Mouse (Mus musculus): ENCODE measurements at regions not wholly inside any gene's neighbourhood (a gene's known extent, or its start where the extent isn't known, plus 50 kb on each side); places are given as distances from the start of the nearest gene placed in this dataset.

- WGBS = 78% methylated on average over 7 of the region's 7 CpGs
- no peak for DNase-seq (ENCODE audit: low read depth, low spot score)
Measured at GRCm38 (mm10) chrX:166727823-166728621, 142.5 kb upstream of the Egfl6 start.

GRCm38 (mm10) chrX:166725761-166726503, 140.4 kb upstream of the Egfl6 start:
- DNase-seq (ENCODE audit: low read depth, low spot score) = no peak
- WGBS = 87% methylated on average over 6 of the region's 6 CpGs

DNA sequence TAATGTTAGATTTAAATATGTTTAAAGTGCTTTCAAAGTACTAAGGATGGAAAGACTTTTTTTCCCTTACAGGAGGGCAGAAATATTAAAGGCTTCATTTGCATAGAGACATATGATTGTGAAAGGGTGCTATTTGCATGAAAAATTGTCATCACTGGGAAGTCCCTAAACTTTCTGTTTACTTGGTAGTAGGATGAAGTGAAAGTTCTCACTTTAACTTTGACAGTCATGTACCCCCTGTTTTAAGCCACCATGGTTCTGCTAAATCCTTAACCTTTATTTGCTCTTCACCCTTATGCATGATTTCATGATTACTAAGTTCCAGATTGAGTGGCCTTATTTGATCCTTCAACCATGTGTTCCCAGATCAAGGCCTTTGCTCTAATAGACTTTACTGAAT, 132.6 kb upstream of the Egfl6 start:
- DNase-seq (ENCODE audit: low read depth, low spot score) = no peak

DNA sequence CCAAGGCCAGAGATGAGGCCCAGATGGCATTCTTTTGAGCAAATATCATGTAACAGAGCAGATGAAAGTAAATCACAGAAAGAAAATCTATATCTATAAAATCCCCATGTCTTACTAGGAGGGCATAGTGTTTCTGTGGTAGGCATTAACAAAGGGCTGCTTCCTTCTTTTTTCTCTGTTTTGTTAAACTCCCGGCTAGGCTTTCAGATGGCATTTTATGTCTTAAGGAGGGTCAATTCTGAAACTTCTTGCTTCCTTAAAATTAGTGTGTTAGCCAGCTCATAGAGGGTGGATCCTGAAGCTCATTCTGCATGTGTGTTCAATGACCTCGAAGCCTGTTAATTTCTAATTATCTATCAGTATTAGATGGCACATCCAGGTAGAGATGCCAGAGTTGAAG, 123.8 kb upstream of the Egfl6 start:
- no peak for DNase-seq (ENCODE audit: low read depth, low spot score)
- 76% methylated on average over 2 of the region's 2 CpGs for WGBS

DNA sequence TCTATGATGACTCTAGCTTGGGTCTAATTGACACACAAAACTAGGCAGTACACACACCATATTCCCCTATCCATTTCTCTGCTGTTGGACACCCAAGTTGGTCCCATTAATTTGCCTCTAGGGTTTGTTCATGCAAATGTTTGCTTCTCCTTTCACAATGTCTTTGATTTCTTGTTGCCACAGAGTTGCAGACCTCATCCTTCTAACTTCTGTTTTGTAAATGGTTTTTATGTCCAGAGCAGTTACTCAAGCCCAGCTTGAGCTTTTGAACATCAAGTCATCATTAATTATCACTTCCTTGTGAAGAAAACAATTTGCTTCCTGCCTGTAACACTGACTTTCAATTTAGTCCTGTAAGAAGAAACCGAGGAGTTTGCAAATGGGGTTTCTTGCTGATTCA, 122.6 kb upstream of the Egfl6 start:
- 82% methylated on average over 1 of the region's 1 CpGs for WGBS

GRCm38 (mm10) chrX:166707029-166707428, 121.5 kb upstream of the Egfl6 start:
- 32% methylated on average over 1 of the region's 1 CpGs for WGBS
- no peak for DNase-seq (ENCODE audit: low read depth, low spot score)

More for the DNA sequence above, 122.6 kb upstream of the Egfl6 start:
- no peak for DNase-seq (ENCODE audit: low read depth, low spot score)

- 87% methylated on average over 2 of the region's 2 CpGs for WGBS
Measured at GRCm38 (mm10) chrX:166704311-166704710, 118.8 kb upstream of the Egfl6 start.

DNA sequence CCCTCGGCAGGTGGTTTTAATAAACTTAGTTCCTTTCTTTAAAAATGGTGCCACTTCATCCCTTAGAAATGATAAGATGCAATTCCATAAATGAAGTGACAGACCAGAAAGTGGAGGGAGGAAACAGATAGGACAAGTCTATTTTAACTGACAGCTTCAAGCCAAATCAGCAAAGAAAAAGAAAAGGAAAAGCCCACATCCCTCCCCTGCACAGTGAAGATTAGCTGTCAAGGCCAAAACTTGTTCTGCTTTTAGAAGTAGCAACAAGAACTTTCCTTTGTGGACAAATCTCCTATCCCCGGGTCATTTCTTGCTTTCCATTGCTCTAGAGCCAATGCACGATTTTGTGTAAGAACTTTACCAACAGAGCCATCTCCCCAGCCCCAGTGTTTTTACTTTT, 108.7 kb upstream of the Egfl6 start:
- no peak for DNase-seq (ENCODE audit: low read depth, low spot score)
- WGBS = 74% methylated on average over 3 of the region's 3 CpGs

More at GRCm38 (mm10) chrX:166704311-166704710, 118.8 kb upstream of the Egfl6 start:
- no peak for DNase-seq (ENCODE audit: low read depth, low spot score)

DNA sequence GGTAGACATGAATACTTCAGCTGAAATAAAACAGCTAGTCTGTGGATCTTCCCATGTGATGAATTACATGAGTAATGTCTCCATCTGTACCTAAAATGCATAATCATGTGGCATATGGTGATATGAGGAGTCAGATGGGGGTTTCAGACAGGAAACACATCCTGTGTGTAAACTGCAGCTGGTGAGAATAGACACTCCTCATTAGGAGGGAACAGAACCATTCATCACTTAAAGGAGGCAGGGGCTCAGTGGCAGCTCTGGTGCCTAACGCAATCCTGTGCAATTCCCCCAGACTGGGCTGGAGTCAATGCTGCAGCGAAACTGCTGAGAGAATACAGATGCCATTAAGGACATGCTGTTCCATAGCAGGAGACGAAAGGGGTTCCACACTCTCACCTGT, 103.3 kb upstream of the Egfl6 start:
- DNase-seq (ENCODE audit: low read depth, low spot score) = no peak
- WGBS = 90% methylated on average over 3 of the region's 3 CpGs

- 83% methylated on average over 3 of the region's 3 CpGs for WGBS
Measured at GRCm38 (mm10) chrX:166673404-166673803, 87.9 kb upstream of the Egfl6 start.

GRCm38 (mm10) chrX:166672617-166673016, 87.1 kb upstream of the Egfl6 start:
- no peak for DNase-seq (ENCODE audit: low read depth, low spot score)
- 92% methylated on average over 1 of the region's 1 CpGs for WGBS

More at GRCm38 (mm10) chrX:166673404-166673803, 87.9 kb upstream of the Egfl6 start:
- DNase-seq (ENCODE audit: low read depth, low spot score) = no peak

- WGBS = 95% methylated on average over 4 of the region's 4 CpGs
Measured at GRCm38 (mm10) chrX:166671853-166672252, 86.3 kb upstream of the Egfl6 start.

GRCm38 (mm10) chrX:166666304-166666703, 80.8 kb upstream of the Egfl6 start:
- whole genome bisulfite sequencing = 83% methylated on average over 2 of the region's 2 CpGs
- DNase-seq (ENCODE audit: low read depth, low spot score) = no peak

More at GRCm38 (mm10) chrX:166671853-166672252, 86.3 kb upstream of the Egfl6 start:
- DNase-seq (ENCODE audit: low read depth, low spot score) = no peak

- no peak for DNase-seq (ENCODE audit: low read depth, low spot score)
- WGBS = 31% methylated on average over 6 of the region's 6 CpGs
Measured at GRCm38 (mm10) chrX:166661808-166662207, 76.3 kb upstream of the Egfl6 start.

- WGBS = 25% methylated on average over 16 of the region's 16 CpGs
- peak; percentile 51 for DNase-seq (ENCODE audit: low read depth, low spot score)
Measured at GRCm38 (mm10) chrX:166661043-166661718, 75.7 kb upstream of the Egfl6 start.

GRCm38 (mm10) chrX:166660715-166661042, 75.2 kb upstream of the Egfl6 start:
- DNase-seq (ENCODE audit: low read depth, low spot score) = no peak

DNA sequence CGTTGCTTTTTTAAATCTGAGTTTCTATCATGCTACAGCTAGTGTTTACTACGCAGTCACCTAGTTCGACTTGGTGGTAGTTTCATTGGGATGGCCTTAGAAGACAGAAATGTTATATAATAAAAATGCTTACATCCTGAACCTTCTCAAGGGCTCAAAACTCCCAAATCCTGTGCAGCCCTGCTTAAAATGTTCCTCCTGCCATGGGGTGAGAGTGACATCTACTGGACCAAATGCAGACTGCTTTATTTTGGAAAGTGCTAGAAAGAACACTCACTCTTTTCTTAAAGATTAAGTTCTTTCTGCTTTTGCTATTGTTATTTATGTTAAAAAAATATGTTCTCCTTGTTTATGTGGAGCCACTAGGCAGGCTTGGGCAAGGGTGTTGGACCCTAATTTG, 66.9 kb upstream of the Egfl6 start:
- 53% methylated on average over 3 of the region's 3 CpGs for WGBS
- no peak for DNase-seq (ENCODE audit: low read depth, low spot score)

More at GRCm38 (mm10) chrX:166660715-166661042, 75.2 kb upstream of the Egfl6 start:
- WGBS = 23% methylated on average over 6 of the region's 6 CpGs

GRCm38 (mm10) chrX:166645713-166646112, 60.2 kb upstream of the Egfl6 start:
- no peak for DNase-seq (ENCODE audit: low read depth, low spot score)
- WGBS = 49% methylated on average over 7 of the region's 7 CpGs

- WGBS = 81% methylated on average over 3 of the region's 3 CpGs
- no peak for DNase-seq (ENCODE audit: low read depth, low spot score)
Measured at GRCm38 (mm10) chrX:166641256-166641655, 55.7 kb upstream of the Egfl6 start.

GRCm38 (mm10) chrX:166640258-166640657, 54.7 kb upstream of the Egfl6 start:
- 78% methylated on average over 1 of the region's 1 CpGs for WGBS
- no peak for DNase-seq (ENCODE audit: low read depth, low spot score)
